Mouse (Mus musculus) kidney, embryonic 16.5 days (tissue): ENCODE measurements around the gene Pdzk1. TPM values are rescaled to one million over a fixed set of nuclear protein-coding genes. Genes with fewer than 3 reads are reported as not detected.

ENCODE experiments used
- ATAC-seq: fragments of 200-750 bp; cut with Nextera tagmentation; 2 replicates; pipeline ENCODE4 v1.8.0; 2017; ENCODE audit warnings: moderate TSS enrichment; ENCODE audit not compliant: low FRiP score, low TSS enrichment
- H3K27ac ChIP-seq: fragments of 300-500 bp; sonication (generic); 2 replicates; pipeline ENCODE4 v1.5.1; 2014; ENCODE audit warnings: low read length
- H3K27me3 ChIP-seq: fragments of 300-500 bp; sonication (generic); 2 replicates; pipeline ENCODE4 v1.6.1; 2014; ENCODE audit warnings: low read length, control low read depth, mixed read lengths; ENCODE audit not compliant: insufficient read depth
- H3K36me3 ChIP-seq: fragments of 300-500 bp; sonication (generic); 2 replicates; pipeline ENCODE4 v1.6.1; 2014; ENCODE audit warnings: low read length, control low read depth, mixed read lengths; ENCODE audit not compliant: insufficient read depth
- H3K4me1 ChIP-seq: fragments of 300-500 bp; sonication (generic); 2 replicates; pipeline ENCODE4 v1.6.1; 2014; ENCODE audit warnings: low read length, control low read depth, mixed read lengths; ENCODE audit not compliant: insufficient read depth
- H3K4me2 ChIP-seq: fragments of 300-500 bp; sonication (generic); replicated peaks from 2 replicates; pipeline ENCODE4 v1.6.1; 2014; ENCODE audit warnings: low read depth, low read length
- H3K4me3 ChIP-seq: fragments of 300-500 bp; sonication (generic); 2 replicates; pipeline ENCODE4 v1.5.1; 2014; ENCODE audit warnings: mild to moderate bottlenecking, low read length
- H3K9ac ChIP-seq: fragments of 300-500 bp; sonication (generic); replicated peaks from 2 replicates; pipeline ENCODE4 v1.6.1; 2014; ENCODE audit warnings: low read length
- H3K9me3 ChIP-seq: fragments of 300-500 bp; sonication (generic); 2 replicates; pipeline ENCODE4 v1.6.1; 2016; ENCODE audit warnings: low read length, control low read depth
- WGBS: fragments of 180-500 bp; shearing (Covaris S2); extraction: QIAGEN DNeasy Blood & Tissue Kit; methylation state at CpG from one replicate; pipeline ENCODE4 v1.1.7; 2014; 5-methylcytosine and 5-hydroxymethylcytosine counted together
- polyA plus RNA-seq: library from polyadenylated mRNA; unstranded; fragments of >200 nt; fragmentation: Nextera tagmentation; extraction: Ambion mirVana; gene quantifications from 2 replicates; pipeline ENCODE4 v1.2.1, GENCODE M21; 2015

Pdzk1 gene
- 224 and 245 TPM in 2 replicates for polyA plus RNA-seq

GRCm38 (mm10) chr3:96828984-96829383 is at the start of gene Pdzk1, which contains the start of gene Cd160:
TSS of gene Pdzk1 (plus strand) at chr3:96829284.
TSS of gene Cd160 (minus strand) at chr3:96829351.
- Histone ChIP-seq H3K4me1 (peaks cover 6% of the 10 kb centered on the region), H3K9me3 (no peaks in the 10 kb centered on the region), H3K4me3 (peak within 1 kb of the TSS; percentile 28), H3K27me3 (no peaks in the 10 kb centered on the region), H3K4me2 (no peak within 1 kb of the TSS), H3K9ac (peak within 1 kb of the TSS; percentile 49; the same call in 1 of the 2 replicates), H3K27ac (peak within 1 kb of the TSS; percentile 48), H3K36me3 (no peaks in the 10 kb centered on the region)
- ATAC-seq, result no peak
- 75% methylated on average over 1 of the region's 1 CpGs for WGBS

GRCm38 (mm10) chr3:96782236-96782635 is 46.8 kb upstream of the Pdzk1 start:
- WGBS, result 84% methylated on average over 8 of the region's 8 CpGs
- Histone ChIP-seq H3K9ac (no peak overlapping the region), H3K4me3 (no peak overlapping the region), H3K4me1 (no peaks in the 10 kb centered on the region), H3K9me3 (no peaks in the 10 kb centered on the region), H3K27ac (no peak overlapping the region), H3K27me3 (no peaks in the 10 kb centered on the region), H3K4me2 (no peak overlapping the region), H3K36me3 (0 out of 2 replicates have a peak, but pooled peaks cover 6% of the 10 kb centered on the region)
- ATAC-seq, result no peak

GRCm38 (mm10) chr3:96787784-96788183 is 41.3 kb upstream of the Pdzk1 start:
- 79% methylated on average over 1 of the region's 1 CpGs for WGBS
- no peak for ATAC-seq
- H3K4me3 ChIP-seq, result no peak overlapping the region
- no peak overlapping the region for H3K27ac ChIP-seq
- H3K27me3 ChIP-seq, result no peaks in the 10 kb centered on the region
- H3K9ac ChIP-seq, result no peak overlapping the region
- H3K36me3 ChIP-seq, result peaks cover 17% of the 10 kb centered on the region; the same call in 1 of the 2 replicates
- no peak overlapping the region for H3K4me2 ChIP-seq
- no peaks in the 10 kb centered on the region for H3K9me3 ChIP-seq
- H3K4me1 ChIP-seq, result no peaks in the 10 kb centered on the region

GRCm38 (mm10) chr3:96788506-96788905 is 40.6 kb upstream of the Pdzk1 start:
- Histone ChIP-seq H3K36me3 (peaks cover 17% of the 10 kb centered on the region; the same call in 1 of the 2 replicates), H3K4me3 (no peak overlapping the region), H3K9ac (no peak overlapping the region), H3K9me3 (no peaks in the 10 kb centered on the region), H3K27me3 (no peaks in the 10 kb centered on the region), H3K27ac (no peak overlapping the region), H3K4me2 (no peak overlapping the region), H3K4me1 (no peaks in the 10 kb centered on the region)
- WGBS, result 87% methylated on average over 8 of the region's 8 CpGs
- no peak for ATAC-seq

- Histone ChIP-seq H3K4me1 (no peaks in the 10 kb centered on the region), H3K4me2 (no peak overlapping the region), H3K27me3 (no peaks in the 10 kb centered on the region), H3K4me3 (no peak overlapping the region), H3K27ac (no peak overlapping the region), H3K36me3 (peaks cover 6% of the 10 kb centered on the region; the same call in 1 of the 2 replicates), H3K9me3 (peaks cover 7% of the 10 kb centered on the region; the same call in 1 of the 2 replicates), H3K9ac (no peak overlapping the region)
- WGBS, result 73% methylated on average over 11 of the region's 11 CpGs
- ATAC-seq, result no peak
These were observed 28.8 kb upstream of the Pdzk1 start for GRCm38 (mm10) chr3:96800254-96800653.

GRCm38 (mm10) chr3:96802214-96802613 is 26.9 kb upstream of the Pdzk1 start:
- Histone ChIP-seq H3K4me2 (no peak overlapping the region), H3K27ac (no peak overlapping the region), H3K27me3 (no peaks in the 10 kb centered on the region), H3K9ac (no peak overlapping the region), H3K4me1 (no peaks in the 10 kb centered on the region), H3K36me3 (0 out of 2 replicates have a peak, but pooled peaks cover 3% of the 10 kb centered on the region), H3K4me3 (no peak overlapping the region), H3K9me3 (peaks cover 7% of the 10 kb centered on the region; the same call in 1 of the 2 replicates)
- 63% methylated on average over 1 of the region's 1 CpGs for WGBS
- no peak for ATAC-seq

- no peak for ATAC-seq
- H3K9me3 ChIP-seq, result peaks cover 7% of the 10 kb centered on the region; the same call in 1 of the 2 replicates
- H3K27ac ChIP-seq, result no peak overlapping the region
- no peak overlapping the region for H3K9ac ChIP-seq
- H3K27me3 ChIP-seq, result no peaks in the 10 kb centered on the region
- no peak overlapping the region for H3K4me2 ChIP-seq
- 0 out of 2 replicates have a peak, but pooled peaks cover 3% of the 10 kb centered on the region for H3K36me3 ChIP-seq
- H3K4me1 ChIP-seq, result peaks cover 3% of the 10 kb centered on the region; the same call in 1 of the 2 replicates
- 77% methylated on average over 3 of the region's 3 CpGs for WGBS
- H3K4me3 ChIP-seq, result no peak overlapping the region
These were observed 20.9 kb upstream of the Pdzk1 start for GRCm38 (mm10) chr3:96808136-96808535.

GRCm38 (mm10) chr3:96808651-96809050 is 20.4 kb upstream of the Pdzk1 start:
- ATAC-seq, result no peak
- 0 out of 2 replicates have a peak, but pooled peaks cover 3% of the 10 kb centered on the region for H3K36me3 ChIP-seq
- H3K4me1 ChIP-seq, result peaks cover 8% of the 10 kb centered on the region; the same call in 1 of the 2 replicates
- H3K27me3 ChIP-seq, result no peaks in the 10 kb centered on the region
- no peak overlapping the region for H3K4me2 ChIP-seq
- no peak overlapping the region for H3K4me3 ChIP-seq
- peaks cover 7% of the 10 kb centered on the region; the same call in 1 of the 2 replicates for H3K9me3 ChIP-seq
- 80% methylated on average over 3 of the region's 3 CpGs for WGBS
- no peak overlapping the region for H3K9ac ChIP-seq
- H3K27ac ChIP-seq, result no peak overlapping the region

- ATAC-seq, result no peak
- Histone ChIP-seq H3K4me1 (peaks cover 11% of the 10 kb centered on the region; the same call in 1 of the 2 replicates), H3K27ac (no peak overlapping the region), H3K4me3 (no peak overlapping the region), H3K9me3 (no peaks in the 10 kb centered on the region), H3K9ac (no peak overlapping the region), H3K4me2 (no peak overlapping the region), H3K36me3 (no peaks in the 10 kb centered on the region), H3K27me3 (no peaks in the 10 kb centered on the region)
- WGBS, result 90% methylated on average over 3 of the region's 3 CpGs
These were observed 17.9 kb upstream of the Pdzk1 start for GRCm38 (mm10) chr3:96811232-96811631.

GRCm38 (mm10) chr3:96812395-96813091 is 16.5 kb upstream of the Pdzk1 start:
- no peaks in the 10 kb centered on the region for H3K27me3 ChIP-seq
- H3K36me3 ChIP-seq, result no peaks in the 10 kb centered on the region
- 33% methylated on average over 20 of the region's 20 CpGs for WGBS
- H3K4me3 ChIP-seq, result no peak overlapping the region
- H3K9me3 ChIP-seq, result no peaks in the 10 kb centered on the region; the same call in 1 of the 2 replicates
- H3K27ac ChIP-seq, result no peak overlapping the region
- H3K9ac ChIP-seq, result no peak overlapping the region
- H3K4me1 ChIP-seq, result peaks cover 11% of the 10 kb centered on the region; the same call in 1 of the 2 replicates
- peak overlapping the region; percentile 42 for H3K4me2 ChIP-seq
- ATAC-seq, result peak; percentile 23; the same call in 1 of the 2 replicates
